Mouse (Mus musculus): ENCODE measurements around the gene Fam168b.

DNA sequence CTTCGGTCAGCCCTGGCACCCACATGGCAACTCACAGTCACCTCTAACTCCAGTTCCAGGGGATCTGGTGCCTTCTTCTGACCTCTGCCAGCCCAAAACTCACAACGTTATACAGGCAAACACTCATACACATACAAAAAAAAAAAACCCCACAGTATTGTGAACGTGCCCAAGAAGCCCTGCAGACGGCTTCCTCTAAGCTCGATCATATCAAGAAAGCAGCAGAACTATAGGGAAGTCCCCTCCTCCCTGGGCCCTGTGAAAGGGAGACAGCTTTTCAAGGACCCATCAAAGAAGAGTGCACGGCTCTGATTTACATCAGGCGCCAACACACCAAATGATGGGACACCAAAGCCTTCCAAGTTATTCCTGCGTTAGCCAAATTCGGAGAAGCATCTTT, 17.0 kb downstream of the Fam168b start:
- TF ChIP-seq POLR2A (IDR thresholded peaks at IDR 0.05; ENCODE audit: extremely low read depth, insufficient read depth, low read length), result no peak
- no peak for TF ChIP-seq CTCF (IDR thresholded peaks at IDR 0.05; ENCODE audit: extremely low read depth, insufficient read depth, low read length)
